Mouse (Mus musculus): ENCODE measurements around the gene Elavl3.

GRCm38 (mm10) chr9:22035300-22036044, 16.4 kb downstream of the Elavl3 start:
- TF ChIP-seq TAL1 (IDR thresholded peaks at IDR 0.05; ENCODE audit: low read length) (no peak), GATA1 (IDR thresholded peaks at IDR 0.05; ENCODE audit: low read length) (no peak)
